Mouse (Mus musculus) lung, postnatal 0 days (tissue): ENCODE measurements at regions not wholly inside any gene's neighbourhood (a gene's known extent, or its start where the extent isn't known, plus 50 kb on each side); places are given as distances from the start of the nearest gene placed in this dataset.

ENCODE experiments used
- CTCF ChIP-seq: IDR thresholded peaks from 2 replicates; pipeline ENCODE4 v1.5.1; 2016; ENCODE audit warnings: antibody characterized with exemption, mild to moderate bottlenecking
- EP300 ChIP-seq: IDR thresholded peaks from 2 replicates; pipeline ENCODE4 v1.6.1; 2016; ENCODE audit warnings: antibody characterized with exemption, mild to moderate bottlenecking, control low read depth

DNA sequence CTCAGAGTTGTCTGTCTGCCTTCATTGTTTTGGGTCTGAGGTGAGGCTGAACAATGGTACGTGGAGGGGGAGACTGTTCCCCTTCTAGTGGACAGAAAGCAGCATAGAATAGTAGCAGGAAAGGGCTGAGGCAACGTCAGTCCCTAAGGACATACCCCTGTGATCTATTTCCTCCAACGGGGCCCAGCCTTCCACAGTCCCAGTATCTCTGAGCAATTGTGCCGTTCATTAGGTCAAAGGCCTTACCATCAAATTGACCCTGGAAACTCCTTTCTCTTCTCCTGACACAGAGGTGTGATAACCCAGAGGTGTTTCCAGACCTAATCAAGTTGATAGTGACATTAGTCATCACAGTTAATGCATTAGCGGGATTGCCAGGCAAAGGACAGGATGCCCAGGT, 73.4 kb upstream of the Nr5a2 start:
- TF ChIP-seq CTCF, result no peak
- no peak for TF ChIP-seq EP300
